Mouse (Mus musculus) stomach, embryonic 16.5 days (tissue): ENCODE measurements around the gene Krt10. TPM values are rescaled to one million over a fixed set of nuclear protein-coding genes. Genes with fewer than 3 reads are reported as not detected.

Experiments
- ATAC-seq: fragments of 200-750 bp; cut with Nextera tagmentation; 2 replicates; pipeline ENCODE4 v1.8.0; 2017; ENCODE audit warnings: moderate number of reproducible peaks, moderate TSS enrichment; ENCODE audit not compliant: insufficient read depth, low FRiP score
- H3K27ac ChIP-seq: fragments of 300-500 bp; sonication (generic); 2 replicates; pipeline ENCODE4 v1.5.1; 2014; ENCODE audit warnings: low read length
- H3K27me3 ChIP-seq: fragments of 300-500 bp; sonication (generic); 2 replicates; pipeline ENCODE4 v1.6.1; 2014; ENCODE audit warnings: low read length, control low read depth, mixed read lengths; ENCODE audit not compliant: control insufficient read depth, insufficient read depth
- H3K36me3 ChIP-seq: fragments of 300-500 bp; sonication (generic); 2 replicates; pipeline ENCODE4 v1.6.1; 2014; ENCODE audit warnings: low read length; ENCODE audit not compliant: control insufficient read depth, insufficient read depth
- H3K4me1 ChIP-seq: fragments of 300-500 bp; sonication (generic); 2 replicates; pipeline ENCODE4 v1.6.1; 2014; ENCODE audit warnings: low read length, control low read depth, mixed read lengths; ENCODE audit not compliant: control insufficient read depth, insufficient read depth
- H3K4me2 ChIP-seq: fragments of 300-500 bp; sonication (generic); 2 replicates; pipeline ENCODE4 v1.6.1; 2014; ENCODE audit warnings: low read depth, low read length, mixed read lengths
- H3K4me3 ChIP-seq: fragments of 300-500 bp; sonication (generic); replicated peaks from 2 replicates; pipeline ENCODE4 v1.5.1; 2014; ENCODE audit warnings: mild to moderate bottlenecking, low read length
- H3K9ac ChIP-seq: fragments of 300-500 bp; sonication (generic); 2 replicates; pipeline ENCODE4 v1.6.1; 2014; ENCODE audit warnings: low read length
- H3K9me3 ChIP-seq: fragments of 300-500 bp; sonication (generic); replicated peaks from 2 replicates; pipeline ENCODE4 v1.6.1; 2016; ENCODE audit warnings: low read length, control low read depth; ENCODE audit not compliant: control insufficient read depth
- WGBS: fragments of 180-500 bp; shearing (Covaris S2); extraction: QIAGEN DNeasy Blood & Tissue Kit; methylation state at CpG from one replicate; pipeline ENCODE4 v1.1.7; 2014; 5-methylcytosine and 5-hydroxymethylcytosine counted together
- polyA plus RNA-seq: library from polyadenylated mRNA; unstranded; fragments of >200 nt; fragmentation: Nextera tagmentation; extraction: Ambion mirVana; gene quantifications from 2 replicates; pipeline ENCODE4 v1.2.1, GENCODE M21; 2015

Gene Krt10
- polyA plus RNA-seq, 1 experiment from 2014 or later: 24.1 TPM

DNA sequence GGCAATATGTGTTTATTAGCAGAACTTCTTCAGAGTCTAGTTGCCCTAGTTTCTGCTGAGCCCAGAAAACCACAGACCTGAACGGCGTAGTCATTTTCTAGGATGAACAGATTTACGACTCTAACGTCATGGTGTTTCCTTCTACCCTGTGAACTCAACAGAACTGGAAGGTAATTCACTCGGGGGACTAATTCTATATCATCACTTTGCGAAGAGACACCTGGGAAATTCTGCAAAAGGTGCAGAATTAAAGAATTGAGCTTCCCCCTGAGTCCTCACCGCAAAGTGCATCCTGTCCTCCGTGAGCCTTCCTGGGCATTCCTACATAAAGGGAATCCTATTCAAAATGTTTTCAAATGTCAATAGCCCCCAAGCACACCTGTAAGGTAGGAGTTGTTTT lies 27.7 kb downstream of the Krt10 start:
- Histone ChIP-seq H3K9me3 (no peaks in the 10 kb centered on the region), H3K9ac (no peak overlapping the region), H3K4me3 (no peak overlapping the region), H3K27me3 (no peaks in the 10 kb centered on the region), H3K27ac (no peak overlapping the region), H3K4me2 (no peak overlapping the region), H3K4me1 (no peaks in the 10 kb centered on the region), H3K36me3 (no peaks in the 10 kb centered on the region)
- 83% methylated on average over 8 of the region's 8 CpGs for WGBS
- no peak for ATAC-seq

DNA sequence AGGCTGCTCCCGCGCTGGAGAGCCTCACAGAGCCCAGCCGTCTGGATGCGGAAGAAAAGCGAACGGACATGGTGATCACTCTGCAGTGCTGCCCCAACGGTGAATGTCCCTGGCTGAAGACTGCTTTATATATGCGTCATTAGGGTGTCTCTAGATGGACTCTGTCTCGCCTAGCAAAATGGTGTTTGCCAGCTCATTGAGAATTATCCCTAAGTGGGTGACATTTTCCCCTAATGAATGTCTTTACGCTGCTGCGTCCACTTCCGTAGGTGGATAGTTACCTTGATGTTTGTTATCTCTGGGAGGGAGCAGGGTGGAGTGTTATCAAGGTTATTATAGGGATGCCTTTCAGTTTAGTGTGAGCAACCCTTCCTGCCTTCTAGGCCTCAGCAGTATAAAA lies 38.2 kb downstream of the Krt10 start, which contains the start of gene Krt27:
Gene Krt27 (minus strand): TSS at position 101 of the 400 bp plus-strand sequence.
- H3K4me2 ChIP-seq: no peak within 1 kb of the TSS
- H3K36me3 ChIP-seq: no peaks in the 10 kb centered on the region
- WGBS: 67% methylated on average over 12 of the region's 12 CpGs

DNA sequence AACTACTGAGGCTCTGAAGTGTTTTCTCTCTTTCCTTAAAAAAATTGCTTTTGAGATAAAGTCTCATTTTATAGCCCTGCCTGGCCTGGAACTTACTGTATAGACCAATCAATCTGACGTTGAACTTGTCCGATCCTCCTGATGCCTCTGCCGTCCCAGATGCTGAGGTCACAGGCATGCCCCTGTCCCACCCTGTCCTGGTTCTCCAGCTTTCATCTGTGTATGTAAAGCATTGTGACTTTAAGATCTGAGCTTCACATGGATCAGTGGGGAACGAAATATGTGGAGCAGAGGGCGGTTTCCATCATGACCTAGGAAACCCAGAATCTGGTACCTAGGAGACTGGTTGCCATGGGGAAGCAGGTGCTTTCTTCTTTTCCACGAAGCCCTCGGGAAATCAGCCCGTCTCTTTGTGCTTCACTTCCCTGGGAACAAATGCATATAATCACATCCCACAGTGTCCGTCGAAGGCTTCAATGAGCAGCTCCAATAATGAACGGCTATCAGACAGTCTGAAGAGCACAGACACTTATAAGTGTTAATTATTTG lies 49.8 kb downstream of the Krt10 start:
- no peaks in the 10 kb centered on the region for H3K4me1 ChIP-seq
- H3K9me3 ChIP-seq: no peaks in the 10 kb centered on the region
- H3K27me3 ChIP-seq: no peaks in the 10 kb centered on the region
- H3K36me3 ChIP-seq: no peaks in the 10 kb centered on the region
- ATAC-seq: no peak
- no peak overlapping the region for H3K27ac ChIP-seq
- H3K4me3 ChIP-seq: no peak overlapping the region
- WGBS: 81% methylated on average over 11 of the region's 11 CpGs
- H3K9ac ChIP-seq: no peak overlapping the region
- no peak overlapping the region for H3K4me2 ChIP-seq

More for the DNA sequence above, 38.2 kb downstream of the Krt10 start, which contains the start of gene Krt27:
- no peak within 1 kb of the TSS for H3K4me3 ChIP-seq
- H3K9ac ChIP-seq: no peak within 1 kb of the TSS
- no peak within 1 kb of the TSS for H3K27ac ChIP-seq
- H3K9me3 ChIP-seq: no peaks in the 10 kb centered on the region
- no peaks in the 10 kb centered on the region for H3K4me1 ChIP-seq
- no peak for ATAC-seq
- H3K27me3 ChIP-seq: no peaks in the 10 kb centered on the region

DNA sequence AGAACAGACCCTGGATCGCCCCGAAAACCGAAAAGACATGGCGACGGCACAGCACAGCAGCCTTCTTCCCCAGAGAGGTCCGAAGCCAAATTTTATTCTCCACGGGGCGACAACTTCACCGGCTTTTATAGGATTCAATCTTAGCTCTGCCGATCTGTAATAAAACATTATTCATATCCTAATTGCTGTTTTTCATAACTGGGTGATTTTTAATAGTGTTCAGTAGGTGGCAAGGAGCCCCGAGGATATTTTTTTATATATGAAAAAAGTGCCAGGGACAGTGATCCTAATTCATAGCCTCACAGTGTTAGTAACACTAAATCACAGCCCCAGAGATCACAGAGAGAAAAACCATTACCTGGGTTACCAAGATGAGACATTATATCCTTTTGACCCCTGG lies 51.3 kb downstream of the Krt10 start, which contains the start of gene Krt26:
Gene Krt26 (minus strand): TSS at position 101 of the 400 bp plus-strand sequence.
- Histone ChIP-seq H3K27ac (no peak within 1 kb of the TSS), H3K9me3 (no peaks in the 10 kb centered on the region), H3K36me3 (no peaks in the 10 kb centered on the region), H3K4me3 (no peak within 1 kb of the TSS), H3K4me1 (no peaks in the 10 kb centered on the region; the same call in 1 of the 2 replicates), H3K4me2 (no peak within 1 kb of the TSS), H3K27me3 (no peaks in the 10 kb centered on the region), H3K9ac (no peak within 1 kb of the TSS)
- WGBS: 86% methylated on average over 11 of the region's 11 CpGs
- ATAC-seq: no peak

Other genes starting within 250 kb of the Krt10 start
- 0.19 TPM in 2 replicates for gene Ccr7, start 234.3 kb downstream of the Krt10 start, polyA plus RNA-seq
- gene Smarce1, start 158.3 kb downstream of the Krt10 start, polyA plus RNA-seq: 177 and 203 TPM in 2 replicates
- gene Krt222, start 145.3 kb downstream of the Krt10 start, polyA plus RNA-seq: 0.19 and 0.28 TPM in 2 replicates
- gene Krt24, start 104.1 kb downstream of the Krt10 start, polyA plus RNA-seq: not detected in 2 replicates
- 0.06 and 0.22 TPM in 2 replicates for gene Krt25, start 66.4 kb downstream of the Krt10 start, polyA plus RNA-seq
- not detected in 2 replicates for gene Krt26, start 51.4 kb downstream of the Krt10 start, polyA plus RNA-seq
- gene Krt27, start 38.3 kb downstream of the Krt10 start, polyA plus RNA-seq: 0.15 TPM in 1 of 2 replicates, not detected in the other
- 0.14 and 0.21 TPM in 2 replicates for gene Krt28, start 14.5 kb downstream of the Krt10 start, polyA plus RNA-seq
- 0.12 and 0.19 TPM in 2 replicates for gene Krt12, start 32.9 kb upstream of the Krt10 start, polyA plus RNA-seq
- gene Krt20, start 48.8 kb upstream of the Krt10 start, polyA plus RNA-seq: 16.6 and 23.3 TPM in 2 replicates
- 92.1 and 140 TPM in 2 replicates for gene Krt23, start 103.8 kb upstream of the Krt10 start, polyA plus RNA-seq
- 0.14 TPM in 1 of 2 replicates, not detected in the other for gene Krt39, start 132.0 kb upstream of the Krt10 start, polyA plus RNA-seq
- not detected in 2 replicates for gene Krt40, start 153.8 kb upstream of the Krt10 start, polyA plus RNA-seq
- not detected in 2 replicates for gene Krtap3-3, start 161.5 kb upstream of the Krt10 start, polyA plus RNA-seq
- gene Krtap3-2, start 167.5 kb upstream of the Krt10 start, polyA plus RNA-seq: not detected in 2 replicates
- not detected in 2 replicates for gene Gm11939, start 170.1 kb upstream of the Krt10 start, polyA plus RNA-seq
- not detected in 2 replicates for gene Krtap3-1, start 177.3 kb upstream of the Krt10 start, polyA plus RNA-seq
- not detected in 2 replicates for gene Krtap1-5, start 191.7 kb upstream of the Krt10 start, polyA plus RNA-seq
- not detected in 2 replicates for gene Krtap1-4, start 194.3 kb upstream of the Krt10 start, polyA plus RNA-seq
- gene Krtap1-3, start 202.0 kb upstream of the Krt10 start, polyA plus RNA-seq: not detected in 2 replicates
- gene Krtap9-3, start 208.7 kb upstream of the Krt10 start, polyA plus RNA-seq: not detected in 2 replicates
- not detected in 2 replicates for gene Gm11938, start 213.9 kb upstream of the Krt10 start, polyA plus RNA-seq
- not detected in 2 replicates for gene Gm11937, start 220.8 kb upstream of the Krt10 start, polyA plus RNA-seq
- gene Krtap2-4, start 225.5 kb upstream of the Krt10 start, polyA plus RNA-seq: not detected in 2 replicates
- gene Gm11562, start 231.1 kb upstream of the Krt10 start, polyA plus RNA-seq: not detected in 2 replicates
- gene Krtap4-1, start 238.9 kb upstream of the Krt10 start, polyA plus RNA-seq: not detected in 2 replicates
- not detected in 2 replicates for gene Krtap4-2, start 245.7 kb upstream of the Krt10 start, polyA plus RNA-seq